Mouse (Mus musculus) yolk sac, embryonic 10.5 days (tissue): Measurements from ENCODE around the gene Hfe.

Experiments used
- DNase-seq: peaks from one replicate; pipeline ENCODE4 v3.0.0-alpha.2; 2017; ENCODE audit warnings: low spot score

Hfe gene

GRCm38 (mm10) chr13:23710374-23711089, at the start of gene Hfe:
Gene Hfe (minus strand): TSS chr13:23710854.
- DNase-seq = peak; percentile 47

- DNase-seq = no peak
These were observed 49.2 kb upstream of the Hfe start for GRCm38 (mm10) chr13:23759916-23760239.

GRCm38 (mm10) chr13:23759251-23759771, 48.7 kb upstream of the Hfe start:
- no peak for DNase-seq

- DNase-seq = no peak
These were observed 47.3 kb upstream of the Hfe start for GRCm38 (mm10) chr13:23757921-23758320.

- DNase-seq = peak; percentile 82
These were observed 46.6 kb upstream of the Hfe start for GRCm38 (mm10) chr13:23757211-23757773.

GRCm38 (mm10) chr13:23756790-23757189, 46.1 kb upstream of the Hfe start, which contains the start of gene Hist1h4b:
Gene Hist1h4b (plus strand): TSS chr13:23757013.
- DNase-seq = peak; percentile 97

GRCm38 (mm10) chr13:23755000-23755399, 44.3 kb upstream of the Hfe start:
- DNase-seq = no peak

GRCm38 (mm10) chr13:23753314-23754078, 42.8 kb upstream of the Hfe start:
- DNase-seq = peak; percentile 5

- DNase-seq = peak; percentile 45
These were observed 42.1 kb upstream of the Hfe start for GRCm38 (mm10) chr13:23752742-23753172.

GRCm38 (mm10) chr13:23752067-23752741, 41.5 kb upstream of the Hfe start, which contains the start of gene Hist1h3b:
Gene Hist1h3b (plus strand): TSS chr13:23752267.
- peak; percentile 94 for DNase-seq

- peak; percentile 57 for DNase-seq
These were observed 40.9 kb upstream of the Hfe start for GRCm38 (mm10) chr13:23751478-23751956.

GRCm38 (mm10) chr13:23750839-23751477, 40.3 kb upstream of the Hfe start, which contains the start of gene Hist1h2ab:
Gene Hist1h2ab (plus strand): TSS chr13:23751126.
- peak; percentile 88 for DNase-seq

GRCm38 (mm10) chr13:23749563-23750121, 39.0 kb upstream of the Hfe start:
- DNase-seq = no peak

GRCm38 (mm10) chr13:23747892-23748288, 37.2 kb upstream of the Hfe start:
- DNase-seq = peak; percentile 55

GRCm38 (mm10) chr13:23747081-23747891, 36.6 kb upstream of the Hfe start:
- peak; percentile 54 for DNase-seq

- peak; percentile 93 for DNase-seq
These were observed 35.8 kb upstream of the Hfe start, which contains the start of gene Hist1h2bb for GRCm38 (mm10) chr13:23746201-23747080. Gene Hist1h2bb (plus strand): TSS chr13:23746734.

GRCm38 (mm10) chr13:23745381-23746161, 34.9 kb upstream of the Hfe start, which contains the start of gene Hist1h3c:
Gene Hist1h3c (minus strand): TSS chr13:23745602.
- DNase-seq = peak; percentile 93
